Mouse (Mus musculus) forebrain, postnatal 0 days (tissue): ENCODE measurements around the gene Irf8. TPM values are rescaled to one million over a fixed set of nuclear protein-coding genes. Genes with fewer than 3 reads are reported as not detected.

ENCODE experiments used
- ATAC-seq: fragments of 200-750 bp; cut with Nextera tagmentation; 2 replicates; pipeline ENCODE4 v1.8.0; 2017; ENCODE audit warnings: mild to moderate bottlenecking, moderate library complexity
- DNase-seq: peaks from one replicate; pipeline ENCODE4 v3.0.0-alpha.2; 2015
- H3K27ac ChIP-seq: fragments of 300-500 bp; sonication (generic); 2 replicates; pipeline ENCODE4 v1.5.1; 2014; ENCODE audit warnings: low read depth, mild to moderate bottlenecking, antibody characterized with exemption, low read length, moderate library complexity, mixed read lengths
- H3K27me3 ChIP-seq: fragments of 300-500 bp; sonication (generic); 2 replicates; pipeline ENCODE4 v1.6.1; 2014; ENCODE audit warnings: mild to moderate bottlenecking, low read length, mixed read lengths; ENCODE audit not compliant: insufficient read depth
- H3K36me3 ChIP-seq: fragments of 300-500 bp; sonication (generic); 2 replicates; pipeline ENCODE4 v1.6.1; 2014; ENCODE audit warnings: mild to moderate bottlenecking, moderate library complexity; ENCODE audit not compliant: insufficient read depth
- H3K4me1 ChIP-seq: fragments of 300-500 bp; sonication (generic); 2 replicates; pipeline ENCODE4 v1.6.1; 2014; ENCODE audit warnings: antibody characterized with exemption; ENCODE audit not compliant: insufficient read depth
- H3K4me2 ChIP-seq: fragments of 300-500 bp; sonication (generic); 2 replicates; pipeline ENCODE4 v1.6.1; 2014; ENCODE audit warnings: low read depth, mild to moderate bottlenecking, moderate library complexity
- H3K4me3 ChIP-seq: fragments of 300-500 bp; sonication (generic); 2 replicates; pipeline ENCODE4 v1.5.1; 2014; ENCODE audit warnings: low read depth, low read length, mixed read lengths
- H3K9ac ChIP-seq: fragments of 300-500 bp; sonication (generic); 2 replicates; pipeline ENCODE4 v1.6.1; 2014; ENCODE audit warnings: mild to moderate bottlenecking
- H3K9me3 ChIP-seq: fragments of 300-500 bp; sonication (generic); 2 replicates; pipeline ENCODE4 v1.6.1; 2016; ENCODE audit warnings: low read length
- CTCF ChIP-seq: sonication (generic); IDR thresholded peaks from 2 replicates; pipeline ENCODE4 v1.5.1; 2016; ENCODE audit warnings: antibody characterized with exemption, control low read depth, low read depth
- WGBS: fragments of 180-500 bp; shearing (Covaris S2); extraction: QIAGEN DNeasy Blood & Tissue Kit; methylation state at CpG from one replicate; pipeline ENCODE4 v1.1.7; 2014; 5-methylcytosine and 5-hydroxymethylcytosine counted together
- polyA plus RNA-seq: library from polyadenylated mRNA; unstranded; fragments of >200 nt; fragmentation: Nextera tagmentation; extraction: Ambion mirVana; gene quantifications from 2 replicates; pipeline ENCODE4 v1.2.1, GENCODE M21; 2015
- total RNA-seq: library from RNA; depleted of rRNA; stranded (reverse); fragments of >200 nt; gene quantifications from 2 replicates; pipeline ENCODE4 v1.2.3, GENCODE M21; 2014

The Irf8 gene
- total and polyA plus RNA-seq, 2 experiments from 2014 or later = 3.3 to 5.8 TPM

DNA sequence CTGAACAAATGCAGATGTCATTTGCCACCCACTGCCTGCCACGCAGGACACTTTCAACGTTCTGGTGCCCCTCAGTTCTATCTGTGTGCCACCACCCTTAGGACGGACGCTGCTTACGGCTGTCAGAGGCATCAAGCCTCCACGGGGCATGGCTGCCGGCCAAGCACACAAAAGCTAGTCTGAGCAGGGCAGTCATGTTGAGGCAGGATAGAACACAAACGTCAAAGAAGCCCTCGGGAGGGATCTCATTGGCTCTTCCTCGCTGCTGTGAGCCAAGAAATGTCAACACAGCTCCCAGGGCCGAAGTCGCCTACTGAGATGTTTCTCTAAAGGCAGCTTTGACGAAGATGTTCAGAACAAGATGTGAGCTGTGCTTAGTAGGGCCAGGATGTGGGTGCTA is 41.6 kb downstream of the Irf8 start:
- ATAC-seq (no peak), DNase-seq (no peak)
- Histone ChIP-seq H3K9ac (no peak overlapping the region), H3K27ac (no peak overlapping the region), H3K36me3 (no peaks in the 10 kb centered on the region), H3K4me2 (no peak overlapping the region), H3K27me3 (no peaks in the 10 kb centered on the region), H3K9me3 (no peaks in the 10 kb centered on the region), H3K4me3 (no peak overlapping the region), H3K4me1 (no peaks in the 10 kb centered on the region)
- 39% methylated on average over 13 of the region's 13 CpGs for WGBS
- no peak for TF ChIP-seq CTCF

DNA sequence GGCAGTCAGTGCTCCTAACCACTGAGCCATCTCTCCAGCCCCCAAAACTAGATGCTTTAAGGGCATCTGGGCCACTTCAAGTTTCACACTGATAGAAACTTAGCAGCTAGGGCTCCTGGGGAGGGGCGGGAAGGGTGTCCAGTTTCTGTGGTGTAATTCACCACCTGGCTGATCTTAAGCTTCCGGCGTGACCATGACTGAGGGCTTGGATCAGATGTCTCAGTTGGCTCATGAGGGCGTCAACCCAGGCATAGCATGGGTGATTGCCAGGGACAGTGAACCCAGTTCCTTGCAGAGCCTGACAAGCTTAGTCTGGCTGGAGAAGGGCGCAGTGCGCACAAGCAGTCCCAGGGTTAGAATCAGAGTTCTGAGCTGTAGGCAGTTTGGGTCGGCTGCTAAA is 42.9 kb downstream of the Irf8 start:
- no peak for DNase-seq
- no peaks in the 10 kb centered on the region for H3K9me3 ChIP-seq
- no peak for TF ChIP-seq CTCF
- H3K27ac ChIP-seq = no peak overlapping the region
- no peak overlapping the region for H3K9ac ChIP-seq
- 98% methylated on average over 7 of the region's 7 CpGs for WGBS
- H3K4me1 ChIP-seq = no peaks in the 10 kb centered on the region
- no peak overlapping the region for H3K4me3 ChIP-seq
- no peak for ATAC-seq
- no peaks in the 10 kb centered on the region for H3K27me3 ChIP-seq
- H3K4me2 ChIP-seq = no peak overlapping the region
- H3K36me3 ChIP-seq = no peaks in the 10 kb centered on the region

DNA sequence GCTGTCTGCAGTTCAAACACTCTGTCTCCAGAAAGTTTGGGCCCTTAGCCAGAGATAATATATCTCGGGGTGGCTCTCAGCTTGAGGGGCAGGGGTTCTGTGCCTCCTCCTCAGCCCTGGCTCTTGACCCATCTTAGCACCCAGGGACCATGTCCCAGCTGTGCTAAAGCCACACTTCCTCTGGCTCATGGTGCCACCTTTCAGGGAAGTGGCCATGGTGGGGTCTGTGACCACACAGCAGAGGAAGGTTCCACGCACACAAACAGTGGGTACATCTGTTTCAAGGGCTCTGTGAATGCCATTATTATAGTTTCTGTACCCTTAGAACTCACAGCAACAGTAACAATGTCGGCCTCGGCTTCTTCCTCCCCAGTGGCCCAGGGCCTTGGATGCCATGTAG is 47.6 kb downstream of the Irf8 start:
- DNase-seq (no peak), ATAC-seq (no peak)
- Histone ChIP-seq H3K27me3 (no peaks in the 10 kb centered on the region), H3K9ac (no peak overlapping the region), H3K4me3 (no peak overlapping the region), H3K4me1 (no peaks in the 10 kb centered on the region), H3K36me3 (no peaks in the 10 kb centered on the region), H3K4me2 (no peak overlapping the region), H3K27ac (no peak overlapping the region), H3K9me3 (no peaks in the 10 kb centered on the region)
- no peak for TF ChIP-seq CTCF
- WGBS = 81% methylated on average over 4 of the region's 4 CpGs

DNA sequence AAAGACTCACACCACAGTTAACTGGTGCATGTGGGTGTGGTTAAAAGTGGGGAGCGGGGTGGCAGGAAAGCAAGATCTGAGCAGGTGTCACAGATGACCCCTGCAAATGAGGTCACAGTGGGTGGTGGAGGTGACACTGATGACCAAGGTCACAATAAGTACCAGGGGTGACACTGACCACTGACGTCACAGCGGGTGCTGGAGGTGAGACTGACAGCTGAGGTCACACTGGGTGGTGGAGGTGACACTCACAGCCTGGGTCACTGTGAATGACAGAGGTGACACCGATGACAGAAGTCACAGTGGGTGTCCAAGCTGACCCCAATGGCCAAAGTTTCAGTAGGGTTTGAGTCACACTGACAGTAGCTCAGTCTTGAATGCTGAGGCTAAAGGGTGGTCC is 50.6 kb downstream of the Irf8 start:
- no peaks in the 10 kb centered on the region for H3K36me3 ChIP-seq
- no peak for TF ChIP-seq CTCF
- H3K4me2 ChIP-seq = no peak overlapping the region
- no peaks in the 10 kb centered on the region for H3K27me3 ChIP-seq
- H3K9me3 ChIP-seq = no peaks in the 10 kb centered on the region
- no peaks in the 10 kb centered on the region for H3K4me1 ChIP-seq
- DNase-seq = no peak
- ATAC-seq = no peak
- H3K4me3 ChIP-seq = no peak overlapping the region
- WGBS = 96% methylated on average over 4 of the region's 4 CpGs
- H3K9ac ChIP-seq = no peak overlapping the region
- H3K27ac ChIP-seq = no peak overlapping the region

DNA sequence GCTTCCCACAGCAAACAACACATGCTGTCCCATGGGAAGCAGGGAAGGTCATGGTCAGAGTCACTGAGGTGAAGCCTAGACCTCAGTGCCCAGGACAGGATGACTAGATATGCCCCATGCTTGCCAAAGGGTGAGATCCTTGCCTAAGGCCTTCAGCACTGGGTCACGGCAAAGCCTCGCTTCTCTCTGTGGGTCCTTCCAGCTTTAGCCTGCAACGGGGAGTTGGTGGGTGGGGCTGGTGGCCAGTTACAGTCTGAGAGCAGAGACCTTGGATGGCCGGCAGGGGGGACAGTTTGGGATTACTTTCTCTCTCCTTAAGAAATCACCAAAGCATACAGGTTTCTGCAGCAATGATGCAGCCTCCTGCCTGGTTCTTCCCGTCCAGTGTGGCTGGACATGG is 51.5 kb downstream of the Irf8 start:
- H3K27ac ChIP-seq = no peak overlapping the region
- ATAC-seq = no peak
- no peak overlapping the region for H3K9ac ChIP-seq
- no peak for TF ChIP-seq CTCF
- no peak overlapping the region for H3K4me3 ChIP-seq
- H3K4me1 ChIP-seq = no peaks in the 10 kb centered on the region
- no peak for DNase-seq
- no peaks in the 10 kb centered on the region for H3K36me3 ChIP-seq
- WGBS = 47% methylated on average over 5 of the region's 5 CpGs
- no peak overlapping the region for H3K4me2 ChIP-seq
- H3K9me3 ChIP-seq = no peaks in the 10 kb centered on the region
- H3K27me3 ChIP-seq = no peaks in the 10 kb centered on the region

DNA sequence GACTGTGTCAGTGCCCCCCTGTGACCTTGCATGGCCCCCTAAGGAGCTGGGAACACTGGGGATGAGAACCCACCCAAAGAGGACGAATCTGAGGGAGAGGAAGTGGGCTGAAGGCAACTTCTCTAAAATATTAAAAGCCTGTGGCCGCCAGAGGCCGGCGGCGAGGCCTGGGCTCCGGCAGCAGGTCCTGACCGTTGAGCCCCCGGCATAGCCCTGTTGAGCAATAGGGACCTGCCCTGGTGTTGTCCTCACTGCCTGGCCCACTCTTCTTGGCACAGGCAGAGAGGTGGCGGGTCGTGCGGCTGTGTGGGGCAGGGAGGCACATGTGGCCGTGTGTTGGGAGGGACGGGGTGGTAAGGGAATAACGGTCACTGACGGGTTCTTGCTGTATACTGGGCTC is 56.6 kb downstream of the Irf8 start:
- H3K36me3 ChIP-seq = no peaks in the 10 kb centered on the region
- no peak overlapping the region for H3K9ac ChIP-seq
- DNase-seq = no peak
- 89% methylated on average over 15 of the region's 15 CpGs for WGBS
- no peak overlapping the region for H3K27ac ChIP-seq
- ATAC-seq = no peak
- no peaks in the 10 kb centered on the region for H3K4me1 ChIP-seq
- H3K4me2 ChIP-seq = no peak overlapping the region
- H3K27me3 ChIP-seq = no peaks in the 10 kb centered on the region
- TF ChIP-seq CTCF = no peak
- H3K4me3 ChIP-seq = no peak overlapping the region
- H3K9me3 ChIP-seq = no peaks in the 10 kb centered on the region

DNA sequence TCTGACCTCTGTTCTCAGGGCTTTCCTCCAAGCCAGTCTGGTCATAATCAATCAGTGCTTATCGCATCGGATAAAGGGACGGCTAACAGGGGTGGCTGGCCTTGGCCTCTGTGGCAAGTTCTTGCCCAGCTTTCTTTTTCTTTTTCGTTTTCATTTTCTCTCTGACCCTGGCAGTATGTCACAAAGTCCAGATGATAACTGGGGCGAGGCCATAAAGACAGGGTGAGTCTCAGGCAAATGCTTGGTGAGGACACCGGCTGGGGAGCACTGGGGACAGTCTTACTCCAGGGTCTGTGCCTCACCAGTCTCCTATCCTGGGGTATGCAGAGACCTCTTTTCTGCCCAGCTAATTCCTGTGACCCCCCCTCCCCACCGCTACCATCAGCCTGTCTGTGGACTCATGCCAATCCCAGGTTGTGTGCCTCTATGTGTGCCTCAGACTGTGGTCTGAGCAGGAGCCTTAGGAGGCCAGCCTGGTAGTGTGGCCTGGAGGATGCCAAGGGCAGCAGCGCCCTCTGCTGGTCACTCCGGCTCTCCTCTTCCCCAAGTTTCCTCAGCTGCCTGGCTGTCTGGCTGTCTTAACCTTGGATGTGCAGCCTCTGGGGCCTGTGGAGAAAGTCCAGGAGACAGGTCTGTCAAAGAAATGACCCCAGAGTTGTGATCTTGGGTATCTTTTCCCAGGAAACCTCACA is 59.9 kb downstream of the Irf8 start:
- Histone ChIP-seq H3K4me2 (no peak overlapping the region), H3K36me3 (no peaks in the 10 kb centered on the region), H3K4me3 (no peak overlapping the region), H3K27me3 (peaks cover 2% of the 10 kb centered on the region; the same call in 1 of the 2 replicates), H3K9me3 (no peaks in the 10 kb centered on the region), H3K4me1 (no peaks in the 10 kb centered on the region), H3K27ac (no peak overlapping the region), H3K9ac (no peak overlapping the region)
- DNase-seq = peak; percentile 85
- ATAC-seq = peak; percentile 69
- peak; percentile 95 for TF ChIP-seq CTCF
- 49% methylated on average over 9 of the region's 9 CpGs for WGBS
